Mouse (Mus musculus) heart, adult 2 months (tissue): Measurements from ENCODE around the gene Lsm2.

Experiments
- EP300 ChIP-seq: fragments of 200-500 bp; IDR thresholded peaks from 2 replicates; pipeline ENCODE4 v1.6.1; 2011; ENCODE audit warnings: low read depth, low read length, control low read depth; ENCODE audit not compliant: insufficient read depth
- POLR2A ChIP-seq: fragments of 200-500 bp; IDR thresholded peaks from 2 replicates; pipeline ENCODE4 v1.6.1; 2011; ENCODE audit warnings: mild to moderate bottlenecking, low read depth, low read length, control low read depth; ENCODE audit not compliant: insufficient read depth

- TF ChIP-seq POLR2A = no peak
- no peak for TF ChIP-seq EP300
Measured at GRCm38 (mm10) chr17:35003022-35003838, 21.6 kb downstream of the Lsm2 start.
